Mouse (Mus musculus) heart, postnatal 0 days (tissue): ENCODE results near the gene 4932429P05Rik.

ENCODE experiments used
- CTCF ChIP-seq: IDR thresholded peaks from 2 replicates; pipeline ENCODE4 v1.5.1; 2016; ENCODE audit warnings: antibody characterized with exemption, control low read depth, low read depth
- EP300 ChIP-seq: IDR thresholded peaks from 2 replicates; pipeline ENCODE4 v1.6.1; 2016; ENCODE audit warnings: antibody characterized with exemption, low read depth

GRCm38 (mm10) chrX:89751968-89752367 is at the start of gene 4932429P05Rik:
- no peak for TF ChIP-seq CTCF
- no peak for TF ChIP-seq EP300
